Mouse (Mus musculus) thymus, adult 2 months (tissue): Measurements from ENCODE around the gene Espn.

ENCODE experiments used
- CTCF ChIP-seq: fragments of 200-500 bp; IDR thresholded peaks from 2 replicates; pipeline ENCODE4 v1.5.1; 2012; ENCODE audit warnings: mild to moderate bottlenecking, control low read depth, low read length, moderate library complexity, borderline replicate concordance; ENCODE audit not compliant: control insufficient read depth, poor library complexity, insufficient read depth; ENCODE audit errors: extremely low read depth
- POLR2A ChIP-seq: fragments of 200-500 bp; IDR thresholded peaks from 2 replicates; pipeline ENCODE4 v1.6.1; 2012; ENCODE audit warnings: mild to moderate bottlenecking, low read length, control low read depth, moderate library complexity; ENCODE audit not compliant: control insufficient read depth, poor library complexity, insufficient read depth; ENCODE audit errors: extremely low read depth

- TF ChIP-seq POLR2A: no peak
- no peak for TF ChIP-seq CTCF
These were observed 8.6 kb upstream of the Espn start for GRCm38 (mm10) chr4:152160748-152161147.
